Mouse (Mus musculus) mouse embryonic stem cell (cell line): Measurements from ENCODE around the gene Larp4b.
"Not testable (repeated sequence)": the region's sequence is repeated elsewhere in the genome, so short reads cannot be mapped to it uniquely, and the experiment has no call there.

Experiments
- in situ Hi-C, 2 experiments: fragments of 300-500 bp; cut with MboI; formaldehyde crosslinking; loops; 1 replicate in 1 of 2; 3 replicates in 1 of 2; pipeline ENCODE4 v1.14.3; 2019 to 2020; ENCODE audit warnings: low sequenced_read_pairs in 2 of 2, low pct_unique_long_range_greater_than_20kb in 1 of 2, mixed read lengths in 1 of 2; ENCODE audit not compliant: unreplicated experiment in 1 of 2

The Larp4b gene

DNA sequence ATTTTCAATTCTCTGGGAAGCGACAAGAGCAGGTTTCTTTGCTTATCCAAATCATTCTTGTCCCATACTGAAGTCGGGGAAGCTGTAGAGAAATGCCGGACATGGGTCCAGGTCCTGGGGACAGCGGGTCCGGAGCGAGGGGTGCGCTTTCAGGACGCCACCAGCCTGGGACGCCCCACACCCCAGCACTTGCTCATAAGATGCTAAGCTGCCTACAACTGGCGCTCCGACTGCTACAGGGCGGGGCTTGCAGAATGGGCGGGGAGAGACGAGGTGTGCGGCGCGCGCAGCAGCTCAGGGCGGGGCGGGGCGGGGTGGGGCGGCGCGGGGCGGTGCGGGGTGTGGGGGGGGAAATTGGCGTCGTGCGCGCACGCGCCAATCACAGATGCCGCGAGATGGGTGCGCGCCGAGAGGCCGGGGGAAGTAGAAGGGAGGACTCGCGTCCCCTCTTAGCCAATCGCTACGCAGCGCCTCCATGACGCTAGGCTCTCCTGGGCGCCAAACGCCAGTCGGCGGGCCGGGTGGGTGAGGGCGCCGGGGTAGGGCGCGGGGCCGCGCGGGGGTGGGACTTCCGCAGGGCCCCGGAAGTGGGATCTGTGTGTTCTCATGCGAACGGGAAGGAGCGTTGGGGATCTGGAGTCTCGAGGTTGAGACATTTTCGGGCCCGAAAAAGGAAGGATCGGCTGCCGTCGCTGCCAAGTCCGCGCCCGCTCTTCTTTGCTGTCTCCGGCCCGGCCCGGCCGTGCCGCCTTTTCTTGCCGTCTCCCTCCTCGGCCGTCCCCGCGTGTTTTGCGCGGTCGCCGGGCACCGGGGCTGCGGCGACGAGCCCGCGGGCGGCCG lies at the start of gene Larp4b:
Gene Larp4b, plus strand, starts transcription at position 566 of the 840 bp plus-strand sequence.
- in situ Hi-C loops, result no loop called here

GRCm38 (mm10) chr13:9044731-9045130 lies 49.0 kb upstream of the Larp4b start:
- in situ Hi-C loops, result no loop called here

DNA sequence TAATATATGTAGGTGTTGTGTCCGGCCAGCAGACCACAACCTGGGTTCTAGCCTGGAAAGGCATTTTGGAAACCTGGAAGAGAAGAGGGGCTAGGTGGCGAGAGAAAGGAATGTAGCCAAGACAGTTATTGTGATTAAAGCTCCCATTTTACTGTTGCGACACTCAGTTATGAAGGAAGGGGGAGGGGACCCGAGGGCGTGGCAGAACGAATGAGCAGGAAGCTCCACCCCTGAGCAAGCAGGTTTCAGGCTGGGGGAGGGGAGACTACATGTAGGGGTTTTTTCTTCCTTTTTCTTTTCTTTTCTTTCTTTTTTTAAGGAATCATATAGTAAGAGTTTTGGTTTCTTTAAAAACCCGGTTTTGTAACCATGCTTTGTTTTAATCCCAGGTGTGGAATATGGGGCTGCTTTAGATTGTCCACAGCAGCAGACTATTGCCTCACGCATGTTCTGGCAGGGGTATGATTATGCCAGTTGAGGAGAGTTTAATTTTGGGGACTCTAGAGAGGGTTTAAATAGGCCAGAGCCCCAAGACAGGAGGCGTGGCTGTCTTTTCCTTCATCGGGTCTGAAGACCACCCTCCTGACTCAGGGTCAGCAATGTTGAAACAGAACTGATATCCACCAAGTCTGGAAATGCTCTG lies 41.5 kb upstream of the Larp4b start:
- in situ Hi-C loops, result not testable (repeated sequence)

DNA sequence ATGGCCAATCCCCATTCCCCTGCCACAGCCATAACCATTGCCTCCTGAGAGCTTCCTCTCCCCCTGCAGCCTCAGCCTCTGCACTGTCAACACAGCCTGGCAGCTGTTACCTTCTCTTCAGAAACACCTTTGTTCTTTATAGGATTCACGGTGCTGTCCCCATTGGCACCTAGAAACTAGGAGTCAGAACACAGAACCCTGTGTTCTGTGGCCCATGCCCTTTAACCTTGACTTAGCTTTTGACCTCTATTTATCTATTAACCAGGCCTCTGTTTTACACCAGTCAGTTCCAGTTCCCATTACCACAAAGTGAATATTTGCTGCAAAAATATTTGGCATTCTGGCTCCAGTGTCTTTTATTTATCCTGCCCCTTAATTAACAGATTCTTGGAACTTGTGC lies 36.4 kb upstream of the Larp4b start:
- in situ Hi-C loops, result no loop called here

GRCm38 (mm10) chr13:9058706-9059105 lies 35.0 kb upstream of the Larp4b start:
- in situ Hi-C loops, result no loop called here

GRCm38 (mm10) chr13:9061394-9061793 lies 32.3 kb upstream of the Larp4b start:
- in situ Hi-C loops, result no loop called here

- in situ Hi-C loops, result no loop called here
Observed at GRCm38 (mm10) chr13:9064196-9064595, 29.5 kb upstream of the Larp4b start.

- in situ Hi-C loops, result no loop called here
Observed at GRCm38 (mm10) chr13:9066107-9066506, 27.6 kb upstream of the Larp4b start.

- in situ Hi-C loops, result no loop called here
Observed at GRCm38 (mm10) chr13:9071008-9071407, 22.7 kb upstream of the Larp4b start.

GRCm38 (mm10) chr13:9073818-9074217 lies 19.9 kb upstream of the Larp4b start:
- in situ Hi-C loops, result no loop called here

DNA sequence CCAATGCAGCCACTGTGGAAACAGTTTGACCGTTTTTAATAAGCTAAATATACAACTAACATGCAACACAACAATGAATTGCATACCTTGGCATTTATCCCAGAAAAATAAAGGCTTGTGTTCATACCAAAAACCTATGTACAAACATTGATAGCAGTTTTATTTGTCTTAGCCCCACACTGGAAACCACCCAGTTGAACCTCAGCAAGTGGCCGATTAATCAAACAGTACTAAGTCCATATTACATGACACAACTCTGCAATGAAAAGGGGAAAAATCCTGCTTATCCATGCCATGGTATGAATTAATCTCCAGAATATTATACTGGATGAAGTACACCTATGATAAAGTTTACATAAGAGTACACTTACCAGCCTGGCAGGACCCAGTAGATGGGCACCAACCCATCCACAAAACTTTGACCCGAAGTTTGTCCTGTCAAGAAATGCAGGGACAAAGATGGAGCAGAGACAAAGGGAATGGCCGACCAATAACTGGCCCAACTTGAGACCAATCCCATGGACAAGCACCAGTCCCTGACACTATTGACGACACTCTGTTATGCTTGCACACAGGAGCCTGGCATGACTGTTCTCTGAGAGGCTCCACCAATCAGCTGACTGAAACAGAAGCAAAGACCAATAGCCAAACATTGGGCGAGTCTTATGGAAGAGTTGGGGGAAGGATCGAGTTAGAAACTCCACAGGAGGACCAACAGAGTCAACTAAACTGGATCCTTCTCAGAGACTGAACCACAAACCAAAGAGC lies 17.7 kb upstream of the Larp4b start:
- in situ Hi-C loops, result no loop called here

GRCm38 (mm10) chr13:9082128-9082883 lies 11.4 kb upstream of the Larp4b start:
- in situ Hi-C loops, result no loop called here

- in situ Hi-C loops, result no loop called here
Observed at GRCm38 (mm10) chr13:9094186-9094980, 702 bp downstream of the Larp4b start.

DNA sequence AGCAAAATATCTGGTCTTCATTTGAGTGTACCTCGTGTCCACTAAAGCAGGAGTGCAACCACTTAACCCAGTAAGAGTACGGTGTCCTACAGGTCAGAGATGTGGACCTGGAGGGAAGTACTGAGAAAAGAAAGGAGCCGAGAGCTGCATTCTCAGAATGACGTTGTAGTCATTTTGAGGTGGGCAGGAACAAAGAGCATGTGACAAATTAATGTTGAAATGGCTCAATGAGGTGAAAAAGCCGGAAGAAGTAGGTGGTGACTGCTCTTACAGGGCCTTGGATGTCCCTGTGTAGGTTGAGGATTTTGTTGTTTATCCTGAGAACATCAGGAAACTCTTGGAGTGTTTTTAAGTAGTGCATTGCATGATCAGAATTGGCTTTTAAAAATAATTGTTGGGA lies 5.6 kb downstream of the Larp4b start:
- in situ Hi-C loops, result no loop called here

GRCm38 (mm10) chr13:9100517-9100916 lies 6.8 kb downstream of the Larp4b start:
- in situ Hi-C loops, result no loop called here

- in situ Hi-C loops, result no loop called here
Observed at GRCm38 (mm10) chr13:9106246-9106645, 12.6 kb downstream of the Larp4b start.

DNA sequence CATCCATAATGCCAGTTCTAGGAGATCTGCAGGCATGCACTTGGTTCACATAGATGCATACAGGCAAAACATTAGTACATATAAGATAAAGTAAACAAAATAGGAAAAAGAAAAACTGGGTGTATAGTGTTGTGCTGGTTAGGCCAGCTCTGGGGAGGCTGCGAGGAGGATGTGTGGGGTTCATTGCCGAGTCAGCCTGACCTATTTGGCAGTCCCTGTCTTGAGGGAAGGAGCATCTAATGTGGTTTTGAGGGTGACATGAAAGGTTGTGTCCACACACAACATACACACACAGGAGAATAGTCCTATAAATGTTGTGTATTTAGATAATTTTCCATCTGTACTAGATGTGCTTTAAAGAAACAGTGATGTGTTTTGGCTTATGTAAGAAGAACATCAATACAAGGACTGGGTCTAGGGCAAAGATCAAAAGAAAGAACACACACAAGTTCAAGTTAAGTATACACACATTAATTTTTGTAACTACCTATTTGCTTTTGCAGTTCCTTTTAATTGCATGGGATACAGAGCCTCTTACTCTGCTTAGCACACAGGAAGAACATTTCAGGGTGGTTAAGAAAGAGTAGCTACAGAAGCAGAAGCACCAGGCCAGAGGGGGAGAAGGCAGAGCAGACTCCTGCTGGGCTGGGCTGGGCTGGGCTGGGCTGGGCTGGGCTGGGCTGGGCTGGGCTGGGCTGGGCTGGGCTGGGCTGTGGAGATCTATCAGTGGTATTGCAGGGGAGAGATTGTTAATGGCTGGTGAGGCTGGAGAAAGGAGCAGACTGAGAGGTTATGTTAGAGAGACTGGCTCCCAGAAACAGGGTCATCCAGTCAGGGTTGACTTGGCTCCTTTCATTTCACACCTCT lies 13.5 kb downstream of the Larp4b start:
- in situ Hi-C loops, result no loop called here
